Mouse (Mus musculus): ENCODE results near the gene Itfg1. TPM values are rescaled to one million over a fixed set of nuclear protein-coding genes. Genes with fewer than 3 reads are reported as not detected.

Gene Itfg1
- polyA plus RNA-seq, 1 experiment from 2014 or later, result 83.0 TPM

GRCm38 (mm10) chr8:85706988-85707387 lies 133.7 kb downstream of the Itfg1 start:
- Histone ChIP-seq H3K9ac (replicated peaks; ENCODE audit: low read depth, low read length) (no peak overlapping the region), H3K4me3 (ENCODE audit: low read depth, low read length) (no peak overlapping the region), H3K4me2 (replicated peaks; ENCODE audit: low read depth, low read length) (no peak overlapping the region), H3K9me3 (ENCODE audit: control insufficient read depth, low read depth, low read length) (no peaks in the 10 kb centered on the region), H3K27me3 (ENCODE audit: control insufficient read depth, insufficient read depth, low read length) (no peaks in the 10 kb centered on the region), H3K27ac (ENCODE audit: low read length) (no peak overlapping the region), H3K4me1 (ENCODE audit: control insufficient read depth, insufficient read depth, low read length) (no peaks in the 10 kb centered on the region), H3K36me3 (ENCODE audit: control insufficient read depth, insufficient read depth, low read length) (no peaks in the 10 kb centered on the region)
- ATAC-seq (ENCODE audit: insufficient number of reproducible peaks, insufficient read depth, low FRiP score, low read depth), result no peak
- WGBS, result 79% methylated on average over 2 of the region's 2 CpGs

GRCm38 (mm10) chr8:85700751-85701351 lies 139.9 kb downstream of the Itfg1 start, which contains the start of gene Neto2:
Neto2 (minus strand) TSS chr8:85700924.
- no peaks in the 10 kb centered on the region for H3K9me3 ChIP-seq (ENCODE audit: control insufficient read depth, low read depth, low read length)
- no peaks in the 10 kb centered on the region for H3K27me3 ChIP-seq (ENCODE audit: control insufficient read depth, insufficient read depth, low read length)
- H3K9ac ChIP-seq (replicated peaks; ENCODE audit: low read depth, low read length), result peak within 1 kb of the TSS; percentile 71
- H3K4me3 ChIP-seq (ENCODE audit: low read depth, low read length), result peak within 1 kb of the TSS; percentile 71
- no peaks in the 10 kb centered on the region for H3K4me1 ChIP-seq (ENCODE audit: control insufficient read depth, insufficient read depth, low read length)
- peak within 1 kb of the TSS; percentile 79 for H3K27ac ChIP-seq (ENCODE audit: low read length)
- H3K36me3 ChIP-seq (ENCODE audit: control insufficient read depth, insufficient read depth, low read length), result no peaks in the 10 kb centered on the region
- WGBS, result 6% methylated on average over 52 of the region's 65 CpGs
- peak; percentile 89 for ATAC-seq (ENCODE audit: insufficient number of reproducible peaks, insufficient read depth, low FRiP score, low read depth)
- peak within 1 kb of the TSS; percentile 92 for H3K4me2 ChIP-seq (replicated peaks; ENCODE audit: low read depth, low read length)

- ATAC-seq (ENCODE audit: insufficient number of reproducible peaks, insufficient read depth, low FRiP score, low read depth), result peak; percentile 94
- Histone ChIP-seq H3K9me3 (ENCODE audit: control insufficient read depth, low read depth, low read length) (no peaks in the 10 kb centered on the region), H3K36me3 (ENCODE audit: control insufficient read depth, insufficient read depth, low read length) (no peaks in the 10 kb centered on the region), H3K27me3 (ENCODE audit: control insufficient read depth, insufficient read depth, low read length) (no peaks in the 10 kb centered on the region), H3K4me2 (replicated peaks; ENCODE audit: low read depth, low read length) (peak overlapping the region; percentile 92), H3K4me1 (ENCODE audit: control insufficient read depth, insufficient read depth, low read length) (no peaks in the 10 kb centered on the region), H3K9ac (replicated peaks; ENCODE audit: low read depth, low read length) (peak overlapping the region; percentile 71), H3K4me3 (ENCODE audit: low read depth, low read length) (peak overlapping the region; percentile 71), H3K27ac (ENCODE audit: low read length) (peak overlapping the region; percentile 79)
- under 1% methylated on average over 75 of the region's 84 CpGs for WGBS
Observed at GRCm38 (mm10) chr8:85700101-85700750, 140.5 kb downstream of the Itfg1 start.

GRCm38 (mm10) chr8:85699051-85699450 lies 141.7 kb downstream of the Itfg1 start:
- no peak overlapping the region for H3K4me3 ChIP-seq (ENCODE audit: low read depth, low read length)
- WGBS, result under 1% methylated on average over 6 of the region's 6 CpGs
- peak; percentile 53; the same call in 1 of the 2 replicates for ATAC-seq (ENCODE audit: insufficient number of reproducible peaks, insufficient read depth, low FRiP score, low read depth)

More at GRCm38 (mm10) chr8:85699051-85699450, 141.7 kb downstream of the Itfg1 start:
- Histone ChIP-seq H3K9ac (replicated peaks; ENCODE audit: low read depth, low read length) (no peak overlapping the region), H3K27me3 (ENCODE audit: control insufficient read depth, insufficient read depth, low read length) (no peaks in the 10 kb centered on the region), H3K4me1 (ENCODE audit: control insufficient read depth, insufficient read depth, low read length) (no peaks in the 10 kb centered on the region), H3K9me3 (ENCODE audit: control insufficient read depth, low read depth, low read length) (no peaks in the 10 kb centered on the region), H3K36me3 (ENCODE audit: control insufficient read depth, insufficient read depth, low read length) (no peaks in the 10 kb centered on the region), H3K27ac (ENCODE audit: low read length) (no peak overlapping the region), H3K4me2 (replicated peaks; ENCODE audit: low read depth, low read length) (no peak overlapping the region)

Small RNAs within 50 kb of the gene (microRNA-seq; reads per million reads assigned to microRNA genes)
- not detected for gene Mir8109

Other genes starting within 250 kb of the Itfg1 start
- 14.1 and 15.6 TPM in 2 replicates for gene Neto2, start 140.0 kb downstream of the Itfg1 start, polyA plus RNA-seq (2014; fragmentation: Nextera tagmentation; extraction: Ambion mirVana)
- gene Phkb, start within 50 bp of the Itfg1 start, polyA plus RNA-seq (2014; fragmentation: Nextera tagmentation; extraction: Ambion mirVana), result 60.6 and 65.2 TPM in 2 replicates